Mouse (Mus musculus): Measurements from ENCODE around the gene E330021D16Rik. TPM values are rescaled to one million over a fixed set of nuclear protein-coding genes. Genes with fewer than 3 reads are reported as not detected.

Gene E330021D16Rik
- polyA plus RNA-seq, 1 experiment from 2014 or later: not detected

DNA sequence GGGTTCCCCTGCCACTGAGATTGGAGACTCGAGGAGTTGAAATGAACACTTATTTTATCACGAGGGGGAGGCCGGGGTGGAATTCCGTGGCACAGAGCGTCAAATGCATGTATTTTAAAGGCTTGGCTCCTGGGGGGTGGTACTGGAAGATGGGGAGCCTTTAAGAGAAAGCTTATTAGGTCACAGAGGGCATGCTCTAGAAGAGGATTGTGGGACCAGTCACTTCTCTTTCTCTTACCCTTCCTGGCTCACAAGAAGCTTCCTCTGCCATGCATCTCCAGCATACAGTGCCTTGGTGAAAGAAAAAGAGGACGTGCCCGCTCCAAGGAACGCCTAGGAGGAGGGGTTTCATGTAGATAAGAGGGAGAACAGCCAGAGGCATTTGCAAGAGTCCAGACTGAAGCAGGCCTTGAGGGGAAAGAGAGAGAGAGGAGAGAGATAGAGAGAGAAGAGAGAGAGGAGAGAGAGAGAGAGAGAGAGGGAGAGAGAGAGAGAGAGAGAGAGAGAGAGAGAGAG, 3.0 kb upstream of the E330021D16Rik start:
- Histone ChIP-seq H3K27me3 (replicated peaks) (no peaks in the 10 kb centered on the region), H3K4me1 (no peaks in the 10 kb centered on the region), H3K27ac (no peak overlapping the region), H3K4me2 (replicated peaks) (no peak overlapping the region), H3K9ac (no peak overlapping the region), H3K36me3 (no peaks in the 10 kb centered on the region), H3K9me3 (no peaks in the 10 kb centered on the region), H3K4me3 (no peak overlapping the region)
- whole genome bisulfite sequencing: 75% methylated on average over 8 of the region's 8 CpGs
- ATAC-seq (ENCODE audit: low FRiP score, low read depth): no peak

DNA sequence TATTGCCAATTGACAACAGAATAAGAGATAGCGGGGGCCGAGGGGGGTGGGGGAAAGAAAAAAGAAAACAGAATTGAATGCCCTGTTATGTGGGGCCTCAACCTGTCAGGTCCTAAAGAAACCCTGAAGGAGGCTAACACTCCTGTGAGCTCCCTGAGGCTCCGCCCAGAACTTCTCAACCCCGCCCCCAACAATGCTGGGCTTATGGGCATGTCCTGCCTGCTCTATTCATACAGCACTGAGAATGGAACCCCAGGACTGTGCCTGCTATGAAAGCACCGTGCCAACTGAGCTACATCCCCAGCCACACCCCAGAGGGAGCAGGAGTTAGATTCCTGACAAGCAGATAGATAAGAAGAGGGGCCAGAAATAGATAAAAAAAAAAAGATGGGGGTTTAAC, 2.5 kb upstream of the E330021D16Rik start:
- no peaks in the 10 kb centered on the region for H3K36me3 ChIP-seq
- H3K9me3 ChIP-seq: no peaks in the 10 kb centered on the region
- ATAC-seq (ENCODE audit: low FRiP score, low read depth): no peak
- WGBS: 76% methylated on average over 5 of the region's 5 CpGs
- no peak overlapping the region for H3K4me3 ChIP-seq
- H3K9ac ChIP-seq: no peak overlapping the region
- H3K27ac ChIP-seq: no peak overlapping the region
- H3K4me2 ChIP-seq (replicated peaks): no peak overlapping the region
- H3K4me1 ChIP-seq: no peaks in the 10 kb centered on the region
- H3K27me3 ChIP-seq (replicated peaks): no peaks in the 10 kb centered on the region

DNA sequence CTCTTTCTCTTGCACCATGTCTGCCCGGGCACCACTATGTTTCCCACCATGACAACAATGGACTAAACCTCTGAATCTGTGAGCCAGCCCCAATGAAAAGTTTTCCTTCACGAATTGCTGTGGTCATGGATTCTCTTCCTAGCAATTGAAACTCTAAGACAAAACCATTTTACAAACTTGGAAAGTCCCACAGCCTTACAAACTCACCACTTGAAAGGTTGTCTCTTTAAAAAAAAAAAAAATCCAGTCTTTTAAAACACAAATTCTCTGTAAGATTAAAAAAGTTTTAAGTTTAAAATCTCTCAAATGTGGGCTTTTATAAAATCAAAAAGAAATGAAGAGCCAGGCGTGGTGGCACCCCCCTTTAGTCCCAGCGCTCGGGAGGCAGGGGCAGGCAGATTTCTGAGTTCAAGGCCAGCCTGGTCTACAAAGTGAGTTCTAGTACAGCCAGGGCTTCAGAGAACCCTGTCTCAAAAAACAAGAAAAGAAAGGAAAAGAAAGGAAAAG, 1.5 kb downstream of the E330021D16Rik start:
- Histone ChIP-seq H3K4me3 (no peak overlapping the region), H3K27ac (no peak overlapping the region), H3K9ac (no peak overlapping the region), H3K36me3 (no peaks in the 10 kb centered on the region), H3K4me1 (no peaks in the 10 kb centered on the region), H3K4me2 (replicated peaks) (no peak overlapping the region), H3K27me3 (replicated peaks) (no peaks in the 10 kb centered on the region), H3K9me3 (no peaks in the 10 kb centered on the region)
- ATAC-seq (ENCODE audit: low FRiP score, low read depth): no peak
- WGBS: 91% methylated on average over 5 of the region's 5 CpGs

DNA sequence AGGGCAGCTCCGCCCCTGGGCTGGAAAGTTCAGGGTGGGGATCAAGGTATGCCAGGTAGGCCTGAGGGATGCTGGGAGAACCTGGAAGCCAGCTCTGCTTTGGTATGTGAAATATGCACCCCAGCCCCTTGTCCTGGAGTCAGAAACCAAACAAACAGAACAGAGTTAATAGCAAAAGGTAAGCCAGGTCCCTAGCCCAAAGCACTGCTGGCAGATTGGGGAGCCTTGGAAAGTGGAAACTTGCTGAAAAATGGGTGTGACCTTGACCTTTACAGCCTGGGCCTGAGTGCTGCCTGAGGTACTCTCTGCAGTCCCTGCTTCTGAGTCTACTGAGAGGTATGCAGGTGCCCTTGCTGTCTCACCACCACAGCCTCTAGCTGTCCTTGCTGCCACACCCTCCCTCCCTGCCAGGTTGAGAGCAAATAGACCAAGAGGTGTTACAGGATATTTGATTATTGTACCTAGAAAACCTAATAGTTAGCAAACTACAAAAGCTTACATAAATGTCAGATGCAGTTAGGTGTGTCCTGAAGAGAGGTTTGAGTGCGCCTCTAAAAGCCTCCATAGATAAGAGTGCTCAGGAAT, 7.7 kb downstream of the E330021D16Rik start:
- no peak overlapping the region for H3K4me3 ChIP-seq
- no peak overlapping the region for H3K9ac ChIP-seq
- 91% methylated on average over 2 of the region's 2 CpGs for WGBS
- ATAC-seq (ENCODE audit: low FRiP score, low read depth): no peak
- no peaks in the 10 kb centered on the region for H3K27me3 ChIP-seq (replicated peaks)
- H3K9me3 ChIP-seq: no peaks in the 10 kb centered on the region
- H3K4me2 ChIP-seq (replicated peaks): no peak overlapping the region
- no peaks in the 10 kb centered on the region for H3K4me1 ChIP-seq
- no peaks in the 10 kb centered on the region for H3K36me3 ChIP-seq
- H3K27ac ChIP-seq: no peak overlapping the region

DNA sequence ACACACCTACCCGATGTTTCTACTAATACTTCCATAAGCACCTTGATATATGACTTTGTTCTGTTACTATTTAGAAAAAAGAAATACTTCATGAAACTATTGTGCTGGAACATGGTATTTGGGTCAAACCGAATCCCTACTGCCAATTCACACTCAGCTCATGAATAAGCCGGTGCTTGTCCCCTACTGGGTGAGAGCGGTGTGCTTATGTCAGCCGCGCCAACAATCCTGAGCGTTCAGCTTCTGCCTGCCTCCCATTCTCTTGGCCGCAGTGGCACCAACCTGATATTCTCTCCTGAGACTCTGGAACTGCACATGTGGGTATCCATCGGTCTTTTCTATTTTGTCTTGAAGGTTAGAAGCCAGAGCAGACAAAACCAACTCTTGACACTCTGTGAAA, 18.5 kb downstream of the E330021D16Rik start:
- Histone ChIP-seq H3K4me3 (no peak overlapping the region), H3K27me3 (replicated peaks) (no peaks in the 10 kb centered on the region), H3K4me2 (replicated peaks) (no peak overlapping the region), H3K36me3 (no peaks in the 10 kb centered on the region), H3K4me1 (no peaks in the 10 kb centered on the region), H3K9ac (no peak overlapping the region), H3K27ac (no peak overlapping the region), H3K9me3 (peaks cover 5% of the 10 kb centered on the region)
- no peak for ATAC-seq (ENCODE audit: low FRiP score, low read depth)
- 91% methylated on average over 9 of the region's 9 CpGs for WGBS

DNA sequence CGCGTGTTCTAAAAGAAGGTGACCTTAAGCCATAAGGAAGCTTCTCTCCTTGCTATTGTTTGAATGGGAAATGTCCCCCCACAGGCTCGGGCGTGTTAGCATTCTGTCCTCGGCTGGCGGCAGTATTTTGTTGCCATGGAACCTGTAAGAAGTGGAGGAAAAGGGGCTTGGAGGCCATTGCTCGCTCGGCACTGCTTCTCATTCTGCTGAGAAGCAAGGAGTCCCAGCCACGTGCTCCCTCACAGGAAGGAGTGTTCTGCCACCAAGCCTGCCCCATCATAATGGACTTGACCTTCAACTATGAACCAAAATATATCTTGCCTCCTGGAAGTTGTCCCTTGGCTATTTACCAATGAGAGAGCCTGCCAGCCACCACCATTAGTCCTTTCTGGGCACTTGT, 25.1 kb downstream of the E330021D16Rik start:
- H3K9ac ChIP-seq: no peak overlapping the region
- no peak overlapping the region for H3K4me2 ChIP-seq (replicated peaks)
- WGBS: 65% methylated on average over 9 of the region's 9 CpGs
- no peak overlapping the region for H3K4me3 ChIP-seq
- ATAC-seq (ENCODE audit: low FRiP score, low read depth): no peak
- no peaks in the 10 kb centered on the region for H3K36me3 ChIP-seq
- H3K9me3 ChIP-seq: peaks cover 4% of the 10 kb centered on the region
- no peaks in the 10 kb centered on the region for H3K27me3 ChIP-seq (replicated peaks)
- H3K4me1 ChIP-seq: no peaks in the 10 kb centered on the region
- H3K27ac ChIP-seq: no peak overlapping the region

DNA sequence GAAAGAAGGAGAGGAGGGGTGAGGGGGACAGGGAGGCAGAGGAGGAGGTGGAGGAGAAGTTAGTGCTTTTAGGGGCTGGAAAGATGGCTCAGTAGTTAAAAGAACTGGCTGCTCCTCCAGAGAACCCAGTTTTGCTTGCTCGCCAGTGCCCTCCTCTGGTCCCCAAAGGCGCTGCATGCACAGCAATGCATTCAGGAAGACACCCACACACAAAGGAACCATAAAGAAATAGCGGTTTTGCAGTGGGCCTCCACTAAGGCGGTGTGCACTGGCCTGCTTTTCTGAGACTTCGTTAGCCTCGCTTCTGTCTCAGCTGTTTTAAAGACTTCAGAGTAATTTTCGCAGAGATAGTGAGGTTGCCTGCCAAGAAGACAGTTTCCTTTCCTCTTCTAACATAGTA, 30.1 kb downstream of the E330021D16Rik start:
- ATAC-seq (ENCODE audit: low FRiP score, low read depth): no peak
- Histone ChIP-seq H3K9me3 (no peaks in the 10 kb centered on the region), H3K27ac (no peak overlapping the region), H3K27me3 (replicated peaks) (no peaks in the 10 kb centered on the region), H3K4me1 (no peaks in the 10 kb centered on the region), H3K9ac (no peak overlapping the region), H3K4me2 (replicated peaks) (no peak overlapping the region), H3K4me3 (no peak overlapping the region), H3K36me3 (no peaks in the 10 kb centered on the region)
- 68% methylated on average over 7 of the region's 7 CpGs for WGBS

DNA sequence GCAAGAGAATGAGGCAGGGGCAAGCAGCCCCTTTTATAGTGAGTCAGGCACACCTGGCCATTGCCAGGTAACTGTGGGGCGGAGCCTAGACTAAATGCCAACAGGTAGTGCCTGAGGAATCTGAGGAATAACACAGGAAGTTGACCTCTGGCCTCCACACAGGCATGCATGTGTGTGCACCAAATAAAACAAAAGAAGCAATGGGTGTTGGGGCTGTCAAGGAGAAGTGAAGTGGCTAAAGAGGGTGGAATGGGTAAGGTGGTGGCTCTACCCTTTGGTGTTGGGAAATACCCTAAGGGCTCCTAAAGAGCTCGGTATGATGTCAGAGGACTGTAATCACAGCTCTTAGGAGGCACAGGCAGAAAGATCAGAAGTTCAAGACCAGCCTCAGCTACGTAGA, 32.2 kb downstream of the E330021D16Rik start:
- ATAC-seq (ENCODE audit: low FRiP score, low read depth): no peak
- H3K9me3 ChIP-seq: no peaks in the 10 kb centered on the region
- no peaks in the 10 kb centered on the region for H3K36me3 ChIP-seq
- no peak overlapping the region for H3K4me3 ChIP-seq
- no peak overlapping the region for H3K9ac ChIP-seq
- H3K27me3 ChIP-seq (replicated peaks): no peaks in the 10 kb centered on the region
- H3K4me1 ChIP-seq: no peaks in the 10 kb centered on the region
- no peak overlapping the region for H3K4me2 ChIP-seq (replicated peaks)
- no peak overlapping the region for H3K27ac ChIP-seq
- WGBS: 88% methylated on average over 3 of the region's 3 CpGs

DNA sequence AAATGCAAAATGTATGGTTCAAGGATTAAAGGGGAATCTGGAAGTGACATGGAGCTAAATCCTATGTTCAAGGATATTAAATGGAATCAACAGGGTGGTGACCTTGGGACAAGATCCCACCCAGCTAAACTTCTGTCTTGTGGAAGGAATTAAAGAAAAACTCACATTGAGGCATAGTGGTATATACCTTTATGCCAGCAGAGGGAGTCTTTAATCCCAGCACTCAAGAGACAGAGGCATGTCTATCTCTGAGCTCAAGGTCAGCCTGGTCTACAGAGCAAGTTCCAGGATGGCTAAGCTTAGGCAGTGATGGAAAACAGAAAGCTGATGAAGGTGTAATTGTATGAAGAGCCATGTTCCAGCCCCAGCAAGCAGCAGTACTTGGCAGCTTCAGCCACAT, 39.3 kb downstream of the E330021D16Rik start:
- Histone ChIP-seq H3K27me3 (replicated peaks) (no peaks in the 10 kb centered on the region), H3K4me3 (no peak overlapping the region), H3K9ac (no peak overlapping the region), H3K4me1 (no peaks in the 10 kb centered on the region), H3K9me3 (no peaks in the 10 kb centered on the region), H3K27ac (no peak overlapping the region), H3K36me3 (no peaks in the 10 kb centered on the region), H3K4me2 (replicated peaks) (no peak overlapping the region)
- ATAC-seq (ENCODE audit: low FRiP score, low read depth): no peak

DNA sequence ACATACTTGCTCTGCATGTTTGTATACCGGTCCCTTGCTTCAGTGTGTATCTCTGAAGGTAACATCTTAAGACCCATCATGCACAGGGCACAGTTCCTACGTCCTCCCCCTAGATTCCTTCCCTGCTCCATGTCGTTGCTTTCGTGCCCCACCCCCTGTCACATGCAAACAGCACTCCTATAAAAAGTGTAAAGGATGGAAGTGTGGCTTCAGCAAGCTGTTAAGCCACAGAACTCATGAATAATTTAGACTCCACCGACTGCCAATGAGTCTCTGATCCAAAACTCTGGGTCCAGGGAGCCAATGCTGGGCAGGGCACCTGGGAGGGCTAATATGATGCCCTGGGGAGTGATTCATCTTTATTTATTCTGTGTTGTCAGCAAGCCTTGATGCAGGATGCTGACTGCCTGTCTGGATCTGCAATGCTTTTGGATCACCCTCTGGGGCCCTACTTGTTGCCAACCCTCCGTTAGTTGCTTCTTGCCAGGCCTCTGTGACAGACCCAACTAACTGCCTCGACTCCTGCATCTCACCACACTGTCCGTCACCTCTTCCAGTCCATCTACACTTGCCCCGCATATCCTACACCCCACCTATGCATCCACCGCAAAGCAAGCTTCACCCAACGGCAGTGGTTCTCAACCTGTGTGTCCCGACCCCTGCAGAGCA, 50.8 kb downstream of the E330021D16Rik start:
- Histone ChIP-seq H3K4me2 (replicated peaks) (no peak overlapping the region), H3K27me3 (replicated peaks) (no peaks in the 10 kb centered on the region), H3K9me3 (no peaks in the 10 kb centered on the region), H3K36me3 (no peaks in the 10 kb centered on the region), H3K4me1 (no peaks in the 10 kb centered on the region), H3K4me3 (no peak overlapping the region), H3K27ac (no peak overlapping the region), H3K9ac (no peak overlapping the region)
- WGBS: 74% methylated on average over 12 of the region's 12 CpGs
- ATAC-seq (ENCODE audit: low FRiP score, low read depth): no peak

DNA sequence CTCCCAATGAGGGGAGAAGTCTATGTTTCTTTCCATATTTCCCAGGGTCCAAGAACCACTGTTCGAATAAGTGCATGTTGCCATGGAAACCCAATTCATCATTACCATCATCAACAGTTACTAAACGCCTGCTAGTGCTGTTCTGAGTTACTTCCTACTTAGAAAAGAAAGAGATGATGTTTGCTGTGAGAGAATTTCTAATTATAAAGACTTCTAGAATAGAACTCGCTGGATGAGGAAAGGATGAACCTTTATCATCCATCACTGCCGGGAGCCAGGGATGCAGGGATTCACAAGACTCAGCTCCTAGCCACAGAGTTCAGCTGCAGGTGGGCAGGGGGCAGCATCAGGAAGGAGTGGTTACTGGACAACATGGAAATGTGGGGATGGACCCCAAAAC, 51.4 kb downstream of the E330021D16Rik start:
- Histone ChIP-seq H3K4me1 (no peaks in the 10 kb centered on the region), H3K36me3 (no peaks in the 10 kb centered on the region), H3K9me3 (no peaks in the 10 kb centered on the region), H3K4me2 (replicated peaks) (no peak overlapping the region), H3K9ac (no peak overlapping the region), H3K27me3 (replicated peaks) (no peaks in the 10 kb centered on the region), H3K27ac (no peak overlapping the region), H3K4me3 (no peak overlapping the region)
- 79% methylated on average over 4 of the region's 4 CpGs for WGBS
- no peak for ATAC-seq (ENCODE audit: low FRiP score, low read depth)

DNA sequence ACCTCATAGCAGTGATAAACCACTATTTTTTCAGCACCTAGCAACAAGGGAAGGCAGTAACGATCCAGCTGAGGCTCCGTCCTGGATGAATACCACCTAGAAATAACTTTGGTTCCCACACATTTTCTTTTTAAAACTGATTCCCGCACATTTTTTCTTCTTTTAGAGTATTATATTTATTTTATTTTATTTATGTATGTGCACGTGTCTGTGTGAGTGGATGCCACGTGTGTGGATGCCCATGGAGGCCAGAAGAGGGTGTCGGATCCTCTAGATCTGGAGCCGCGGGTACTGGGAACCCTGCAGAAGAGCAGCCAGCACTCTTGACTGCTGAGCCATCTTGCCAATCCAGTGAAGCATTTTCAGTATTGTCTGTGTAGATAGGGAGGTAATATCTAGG, 52.1 kb downstream of the E330021D16Rik start:
- 87% methylated on average over 8 of the region's 8 CpGs for WGBS

DNA sequence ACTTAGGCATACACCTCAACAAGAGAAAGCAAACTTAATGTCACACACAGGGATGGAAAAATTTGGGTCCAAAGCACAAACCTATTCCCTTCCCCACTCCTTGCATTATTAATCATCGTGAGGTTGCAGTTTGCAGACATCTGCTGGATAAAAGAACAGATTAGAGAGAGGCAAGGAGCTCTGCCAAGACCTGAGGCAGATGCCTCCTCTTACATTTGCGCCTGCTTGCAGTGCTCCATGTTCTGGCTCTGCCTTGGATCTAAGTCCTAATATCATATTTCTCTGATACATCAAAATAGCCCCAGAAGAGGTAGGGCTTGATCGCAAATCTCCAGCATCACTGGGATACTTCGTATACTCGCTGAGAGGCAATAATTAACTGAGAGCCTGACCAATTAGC, 56.9 kb downstream of the E330021D16Rik start:
- Histone ChIP-seq H3K27me3 (replicated peaks) (no peaks in the 10 kb centered on the region), H3K27ac (no peak overlapping the region), H3K4me3 (no peak overlapping the region), H3K9ac (no peak overlapping the region), H3K4me1 (no peaks in the 10 kb centered on the region), H3K4me2 (replicated peaks) (no peak overlapping the region), H3K9me3 (no peaks in the 10 kb centered on the region), H3K36me3 (no peaks in the 10 kb centered on the region)
- no peak for ATAC-seq (ENCODE audit: low FRiP score, low read depth)
- 81% methylated on average over 5 of the region's 5 CpGs for WGBS

More for the DNA sequence above, 52.1 kb downstream of the E330021D16Rik start:
- no peaks in the 10 kb centered on the region for H3K36me3 ChIP-seq
- ATAC-seq (ENCODE audit: low FRiP score, low read depth): no peak
- no peak overlapping the region for H3K4me2 ChIP-seq (replicated peaks)
- no peak overlapping the region for H3K9ac ChIP-seq
- H3K27ac ChIP-seq: no peak overlapping the region
- no peak overlapping the region for H3K4me3 ChIP-seq
- no peaks in the 10 kb centered on the region for H3K4me1 ChIP-seq
- no peaks in the 10 kb centered on the region for H3K27me3 ChIP-seq (replicated peaks)
- no peaks in the 10 kb centered on the region for H3K9me3 ChIP-seq
